Mouse (Mus musculus): ENCODE results near the gene Porcn.

Porcn gene

DNA sequence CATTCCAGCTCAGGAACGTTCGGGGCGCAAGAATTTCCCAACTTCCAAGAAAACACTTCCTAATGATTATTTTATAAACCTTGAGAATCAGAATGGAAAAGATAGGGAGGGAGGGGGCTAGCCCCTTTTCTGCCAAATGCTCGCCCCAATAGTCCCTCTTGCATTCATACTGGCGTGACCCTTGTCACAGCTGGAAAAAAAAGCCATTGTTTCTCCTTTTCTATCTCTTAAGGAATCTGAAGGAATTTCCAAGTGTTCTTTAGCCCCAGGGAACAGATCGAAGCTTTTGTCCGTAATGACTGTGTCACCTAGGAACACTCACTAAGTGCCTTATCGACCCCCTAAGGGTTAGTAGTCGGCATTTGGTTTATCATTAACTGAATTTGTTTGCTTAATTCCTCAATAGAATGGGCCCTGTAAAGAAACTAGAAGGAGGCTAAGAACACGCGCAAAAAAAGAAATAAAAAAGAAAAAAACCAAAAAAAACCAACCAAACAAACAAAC, 421 bp upstream of the Porcn start:
- DNase-seq (ENCODE audit: low spot score in 2 of 2) = no peak

- peak in 1 of 2 experiments; percentile 12 for DNase-seq (ENCODE audit: low spot score in 2 of 2)
These were observed 774 bp downstream of the Porcn start for GRCm38 (mm10) chrX:8205551-8205950.

DNA sequence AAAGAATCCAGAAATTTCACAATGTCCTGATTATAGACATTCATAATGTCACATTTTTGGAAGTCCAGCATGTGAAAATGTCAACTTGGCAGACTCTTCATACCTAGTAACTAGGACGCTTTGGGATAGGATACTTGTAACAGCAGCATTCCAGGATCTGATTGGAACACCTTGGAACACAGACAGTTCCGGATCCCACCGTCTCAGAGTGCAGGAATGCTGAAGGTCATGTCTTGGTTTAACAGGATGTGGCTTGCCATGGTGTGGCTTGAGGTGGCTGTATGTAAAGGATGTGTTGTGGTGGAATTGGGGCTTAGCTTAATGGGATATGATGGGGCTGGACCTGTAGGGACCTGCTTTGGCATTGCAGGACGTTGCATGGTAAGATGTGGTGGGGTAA, 1.2 kb downstream of the Porcn start:
- no peak for DNase-seq (ENCODE audit: low spot score in 2 of 2)

DNA sequence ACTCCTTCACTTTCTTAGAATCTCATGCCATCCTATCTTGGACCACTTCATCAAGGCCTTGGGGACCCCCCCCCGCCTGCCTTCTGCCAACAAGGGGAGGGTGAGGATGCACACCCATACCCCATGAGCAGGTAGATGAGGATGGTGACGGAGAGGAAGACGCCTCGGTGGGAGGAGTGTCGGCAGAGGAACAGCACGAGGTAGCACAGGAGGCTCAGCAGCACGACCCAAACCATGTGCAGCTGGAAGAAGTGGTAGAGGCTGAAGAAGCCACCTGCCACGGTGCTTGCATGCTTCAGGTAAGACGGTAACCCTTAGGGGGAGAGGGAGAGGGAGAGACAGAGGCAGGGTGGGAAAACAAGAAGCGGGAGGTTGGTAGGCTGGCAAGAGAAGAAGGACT, 2.2 kb downstream of the Porcn start:
- DNase-seq (ENCODE audit: low spot score in 2 of 2) = no peak

DNA sequence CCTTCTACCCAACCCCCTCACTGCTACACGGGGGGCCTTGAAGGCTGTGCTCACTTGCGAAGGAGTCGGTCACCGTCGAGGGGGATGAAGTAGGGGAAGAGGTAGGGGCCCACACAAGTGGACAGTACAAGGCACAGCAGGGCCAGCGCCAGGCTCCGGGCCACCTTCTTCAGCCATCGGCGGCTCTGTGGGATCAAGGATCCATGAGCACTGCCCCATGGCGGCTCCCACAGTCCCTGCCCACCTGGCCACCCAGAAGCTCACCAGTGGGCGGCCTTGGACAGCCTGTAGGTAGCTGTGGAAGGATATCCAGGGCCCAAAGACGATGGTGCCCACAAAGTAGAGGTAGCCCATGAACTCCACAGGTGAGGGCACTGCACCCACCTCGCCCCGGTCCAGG, 3.2 kb downstream of the Porcn start:
- no peak for DNase-seq (ENCODE audit: low spot score in 2 of 2)

DNA sequence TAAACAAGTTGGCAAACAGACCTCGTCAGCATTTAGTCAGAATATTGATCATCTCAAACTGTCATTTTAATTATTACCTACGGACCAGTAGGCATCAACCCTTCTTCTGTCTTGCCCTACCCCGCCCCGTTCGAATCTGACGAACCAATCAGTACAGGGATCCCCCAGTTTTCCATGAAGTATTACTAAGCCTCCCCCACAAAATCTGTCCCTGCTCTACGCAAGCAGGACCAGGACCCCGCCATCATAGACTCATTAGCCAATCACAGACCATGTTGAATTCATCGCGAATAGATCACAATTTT, 13.0 kb downstream of the Porcn start, which contains the start of gene Ebp:
TSS of gene Ebp (minus strand) at position 94 of the 305 bp plus-strand sequence.
- peak; percentile 45 to 53 for DNase-seq (ENCODE audit: low spot score in 2 of 2)

DNA sequence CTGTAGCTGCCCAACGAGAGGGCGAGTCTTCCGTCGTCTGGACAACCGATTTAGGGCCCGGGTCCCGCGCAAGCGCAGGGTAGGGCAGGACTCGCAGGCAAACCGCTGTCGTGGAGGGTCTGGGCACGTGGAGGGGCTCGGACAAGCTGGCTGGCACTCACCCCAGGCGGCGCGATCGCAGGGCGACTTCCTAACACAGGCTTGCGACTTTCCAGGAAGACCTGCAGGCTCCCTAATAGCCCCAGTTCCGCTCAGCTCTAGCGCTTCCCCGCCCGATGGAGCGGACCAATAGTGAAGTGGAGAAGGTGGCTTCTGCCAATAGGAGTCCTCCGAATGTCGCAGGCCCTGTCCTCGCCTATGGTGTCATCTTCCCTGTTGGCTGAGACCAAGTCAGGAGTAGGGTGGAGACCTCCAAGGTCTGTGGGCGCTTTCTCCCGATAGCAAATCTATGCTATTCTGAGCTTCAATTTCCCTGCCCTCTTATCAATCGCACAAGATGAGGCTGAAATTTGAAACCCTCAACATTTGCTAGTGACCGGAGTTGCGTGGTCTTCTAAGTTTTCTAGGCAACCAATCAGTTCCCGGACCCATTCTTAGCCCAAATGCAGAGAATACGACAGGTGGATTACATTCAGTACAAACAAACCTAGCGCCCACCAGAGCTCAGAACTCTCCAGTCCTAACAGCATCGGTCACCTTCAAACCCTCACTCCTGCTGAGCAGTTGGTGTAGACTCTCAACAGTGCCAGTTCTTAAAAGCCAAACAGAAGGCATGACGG, 13.5 kb downstream of the Porcn start:
- DNase-seq (ENCODE audit: low spot score in 2 of 2) = peak; percentile 61 to 80

GRCm38 (mm10) chrX:8192126-8192639, 14.1 kb downstream of the Porcn start:
- DNase-seq (ENCODE audit: low spot score in 2 of 2) = peak in 1 of 2 experiments; percentile 23

DNA sequence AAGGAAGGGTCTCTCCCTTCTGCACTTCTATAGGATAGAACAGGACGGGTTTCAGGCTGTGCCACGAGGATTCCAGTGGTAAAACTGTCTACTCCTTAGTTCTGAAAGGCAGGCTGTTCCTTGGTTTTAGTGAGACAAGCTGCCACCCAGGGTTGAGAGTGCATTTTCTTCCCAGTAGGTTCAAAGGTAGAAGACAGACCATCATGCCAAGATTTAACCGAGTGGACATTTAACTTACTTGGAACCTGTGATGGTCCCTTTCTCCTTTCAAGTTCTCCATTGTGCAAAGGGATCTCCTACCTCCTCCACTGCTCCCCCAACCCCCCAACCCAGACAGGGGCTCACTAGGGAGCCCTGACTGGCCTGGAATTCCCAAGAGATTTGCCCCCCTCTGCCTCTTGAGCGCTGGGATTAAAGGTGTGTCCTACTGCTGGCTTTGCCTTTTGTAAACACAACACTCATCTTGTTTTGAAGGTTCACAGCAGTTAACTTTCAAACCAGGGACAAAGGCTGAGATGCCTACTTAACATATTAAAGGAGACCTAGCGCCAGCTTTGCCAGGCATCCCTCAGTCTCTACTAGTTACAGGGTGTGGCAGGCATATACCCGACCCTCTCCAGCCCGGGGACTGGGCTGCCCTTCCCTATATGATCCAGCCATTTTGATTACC, 23.3 kb downstream of the Porcn start:
- DNase-seq (ENCODE audit: low spot score in 2 of 2) = no peak

DNA sequence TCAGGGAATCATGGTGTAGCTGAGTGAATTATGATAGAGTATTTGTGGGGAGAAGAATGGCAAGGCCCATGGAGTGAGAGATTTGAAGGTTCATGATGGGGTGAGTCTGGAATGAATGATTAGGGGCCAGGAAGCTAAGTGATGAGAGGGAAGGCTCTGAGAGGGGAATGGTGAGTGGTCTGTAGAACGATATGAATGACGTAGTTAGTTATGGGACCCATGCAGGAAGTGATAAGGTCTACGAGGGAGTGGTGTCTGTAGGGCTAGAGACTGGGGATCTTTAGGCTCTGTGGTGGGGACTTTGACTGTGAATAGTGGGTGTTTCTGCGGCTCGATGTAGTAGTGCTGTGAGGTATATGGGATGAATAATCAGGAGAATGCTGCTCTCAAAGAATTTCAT, 26.7 kb downstream of the Porcn start:
- no peak for DNase-seq (ENCODE audit: low spot score in 2 of 2)

GRCm38 (mm10) chrX:8178871-8179270, 27.5 kb downstream of the Porcn start:
- no peak for DNase-seq (ENCODE audit: low spot score in 2 of 2)

- DNase-seq (ENCODE audit: low spot score in 2 of 2) = peak; percentile 72 to 82
These were observed 30.6 kb downstream of the Porcn start, which contains the start of gene Tbc1d25 for GRCm38 (mm10) chrX:8175504-8176385. TSS of gene Tbc1d25 (minus strand) at chrX:8176181.

- no peak for DNase-seq (ENCODE audit: low spot score in 2 of 2)
These were observed 31.2 kb downstream of the Porcn start for GRCm38 (mm10) chrX:8175169-8175503.

DNA sequence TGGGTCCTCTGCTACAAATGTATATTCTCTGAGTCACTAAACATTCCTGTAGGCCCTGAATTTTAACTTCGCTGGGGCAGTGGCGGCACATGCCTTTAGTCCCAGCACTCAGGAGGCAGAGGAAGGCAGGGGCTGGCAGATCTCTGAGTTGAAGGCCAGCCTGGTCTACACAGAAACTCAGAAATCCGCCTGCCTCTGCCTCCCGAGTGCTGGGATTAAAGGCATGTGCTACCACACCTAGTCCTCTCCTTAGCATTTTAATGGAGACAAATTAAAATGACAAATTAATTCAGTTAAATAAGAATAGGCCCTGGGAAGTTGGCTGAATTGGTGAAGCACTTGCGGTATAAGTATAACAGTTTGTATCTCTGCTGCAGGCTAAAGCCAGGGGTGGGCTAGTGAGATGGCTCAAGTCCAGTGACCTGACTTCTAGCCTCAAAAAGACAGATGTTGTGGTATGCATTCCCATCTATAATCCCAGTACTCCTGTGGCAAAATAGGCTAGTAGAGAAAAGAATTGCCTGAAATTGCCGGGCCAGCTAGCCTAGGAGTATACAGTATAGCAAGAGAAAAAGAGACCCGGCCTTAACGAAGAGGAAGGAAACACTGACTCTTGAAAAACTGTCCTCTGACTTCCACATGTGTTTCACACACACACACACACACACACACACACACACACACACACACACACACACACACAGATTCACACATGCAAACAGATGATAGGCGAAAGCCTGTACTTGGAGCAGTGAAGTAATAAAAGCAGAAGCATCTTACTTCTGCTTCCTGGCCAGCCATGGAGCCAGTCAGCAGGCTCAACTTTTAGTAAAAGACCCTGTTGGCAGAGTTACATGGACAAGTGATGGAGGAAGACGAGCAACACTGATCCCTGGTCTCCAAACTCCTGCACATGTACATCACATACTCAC, 38.3 kb downstream of the Porcn start:
- DNase-seq (ENCODE audit: low spot score in 2 of 2) = no peak

- DNase-seq (ENCODE audit: low spot score in 2 of 2) = no peak
These were observed 41.9 kb downstream of the Porcn start for GRCm38 (mm10) chrX:8164471-8164870.

- peak in 1 of 2 experiments; percentile 17 for DNase-seq (ENCODE audit: low spot score in 2 of 2)
These were observed 43.2 kb downstream of the Porcn start for GRCm38 (mm10) chrX:8163076-8163475.

- peak; percentile 84 for DNase-seq (ENCODE audit: low spot score in 2 of 2)
These were observed 61.0 kb downstream of the Porcn start, which contains the start of gene Rbm3 for GRCm38 (mm10) chrX:8145153-8145991. TSS of gene Rbm3 (minus strand) at chrX:8145880.

All from right cerebral cortex, adult 2 months (tissue).